Mouse (Mus musculus): ENCODE results near the gene Krt15. TPM values are rescaled to one million over a fixed set of nuclear protein-coding genes. Genes with fewer than 3 reads are reported as not detected.

The Krt15 gene
- total and polyA plus RNA-seq, 3 experiments, result 0.23 to 5.0 TPM; not detected in 1

GRCm38 (mm10) chr11:100120331-100120730 lies 15.4 kb downstream of the Krt15 start:
- DNase-seq, result no peak
- TF ChIP-seq POLR2A (IDR thresholded peaks at IDR 0.05; ENCODE audit: insufficient read depth, low read depth, low read length), result no peak
- TF ChIP-seq EP300 (IDR thresholded peaks at IDR 0.05; ENCODE audit: insufficient read depth, low read depth, low read length), result no peak
- no peak for TF ChIP-seq CTCF (IDR thresholded peaks at IDR 0.05)
- Histone ChIP-seq H3K36me3 (ENCODE audit: control insufficient read depth, insufficient read depth, low read length) (no peaks in the 10 kb centered on the region), H3K4me1 (ENCODE audit: control insufficient read depth, insufficient read depth, low read length) (no peaks in the 10 kb centered on the region), H3K27ac (no peak overlapping the region), H3K79me2 (replicated peaks; ENCODE audit: control insufficient read depth, insufficient read depth, low read length) (no peaks in the 10 kb centered on the region), H3K4me3 (no peak overlapping the region), H3K27me3 (ENCODE audit: control insufficient read depth, insufficient read depth, low read length) (no peaks in the 10 kb centered on the region), H3K9ac (ENCODE audit: low read depth, low read length) (no peak overlapping the region)
- WGBS, result 53% methylated on average over 5 of the region's 5 CpGs
- intact Hi-C loops (cut with DNase I), result no loop called here

DNA sequence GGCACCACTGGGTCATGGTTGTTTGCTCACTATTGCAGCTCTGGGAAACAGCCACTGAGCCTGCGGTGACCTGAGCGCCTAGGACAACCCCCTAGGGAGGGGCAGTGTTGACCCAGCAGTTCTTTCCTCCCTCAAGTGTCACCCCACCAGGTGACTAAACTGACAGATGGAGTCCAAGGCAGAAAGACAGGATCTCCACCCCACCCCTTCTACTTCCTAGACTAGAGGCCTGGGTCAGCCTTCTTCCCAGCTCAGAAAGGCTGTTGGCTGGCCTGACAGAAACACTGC lies 22.0 kb downstream of the Krt15 start:
- Histone ChIP-seq H3K9ac (ENCODE audit: low read depth, low read length) (no peak overlapping the region), H3K79me2 (replicated peaks; ENCODE audit: control insufficient read depth, insufficient read depth, low read length) (no peaks in the 10 kb centered on the region), H3K27ac (no peak overlapping the region), H3K36me3 (ENCODE audit: control insufficient read depth, insufficient read depth, low read length) (no peaks in the 10 kb centered on the region), H3K4me1 (ENCODE audit: control insufficient read depth, insufficient read depth, low read length) (no peaks in the 10 kb centered on the region), H3K27me3 (ENCODE audit: control insufficient read depth, insufficient read depth, low read length) (no peaks in the 10 kb centered on the region), H3K4me3 (no peak overlapping the region)
- intact Hi-C loops (cut with DNase I), result no loop called here
- 67% methylated on average over 2 of the region's 2 CpGs for WGBS
- TF ChIP-seq POLR2A (IDR thresholded peaks at IDR 0.05; ENCODE audit: insufficient read depth, low read depth, low read length), result no peak
- DNase-seq, result no peak

GRCm38 (mm10) chr11:100112935-100113741 lies 22.6 kb downstream of the Krt15 start:
- no peaks in the 10 kb centered on the region for H3K27me3 ChIP-seq (ENCODE audit: control insufficient read depth, insufficient read depth, low read length)
- no peak overlapping the region for H3K27ac ChIP-seq
- no peak overlapping the region for H3K4me3 ChIP-seq
- DNase-seq, result no peak
- no peak overlapping the region for H3K9ac ChIP-seq (ENCODE audit: low read depth, low read length)
- intact Hi-C loops (cut with DNase I), result no loop called here
- 77% methylated on average over 11 of the region's 11 CpGs for WGBS
- no peaks in the 10 kb centered on the region for H3K79me2 ChIP-seq (replicated peaks; ENCODE audit: control insufficient read depth, insufficient read depth, low read length)
- no peak for TF ChIP-seq CTCF (IDR thresholded peaks at IDR 0.05)
- no peak for TF ChIP-seq EP300 (IDR thresholded peaks at IDR 0.05; ENCODE audit: insufficient read depth, low read depth, low read length)
- TF ChIP-seq POLR2A (IDR thresholded peaks at IDR 0.05; ENCODE audit: insufficient read depth, low read depth, low read length), result no peak
- no peaks in the 10 kb centered on the region for H3K36me3 ChIP-seq (ENCODE audit: control insufficient read depth, insufficient read depth, low read length)
- no peaks in the 10 kb centered on the region for H3K4me1 ChIP-seq (ENCODE audit: control insufficient read depth, insufficient read depth, low read length)

DNA sequence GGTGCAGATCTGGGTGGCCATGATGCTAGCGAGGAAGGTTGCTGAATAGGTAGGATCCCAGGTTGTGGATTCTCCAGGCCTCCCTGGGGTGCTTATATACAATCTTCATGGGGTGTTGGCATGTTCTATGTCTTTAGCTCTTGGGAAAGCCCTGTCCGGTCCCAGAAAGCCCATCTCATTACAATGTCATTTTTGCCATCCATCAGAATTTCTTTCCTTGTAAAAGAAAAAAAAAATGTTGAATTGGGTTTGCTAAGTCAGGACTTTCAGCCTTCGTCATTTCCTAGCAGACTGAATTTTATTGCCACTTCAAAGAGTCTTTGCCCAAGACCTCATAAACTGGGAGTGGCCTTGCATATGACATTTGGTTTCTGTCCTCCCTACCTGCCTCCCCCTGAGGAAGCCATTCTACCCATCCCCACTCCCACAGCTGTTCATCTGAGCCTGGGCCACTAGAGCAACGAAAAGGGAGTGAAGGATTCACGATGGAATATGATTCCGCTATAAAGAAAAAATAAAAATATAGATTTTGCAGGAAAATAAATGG lies 30.1 kb downstream of the Krt15 start, which contains the start of gene Krt36:
Gene Krt36, minus strand, starts transcription at position 51 of the 547 bp plus-strand sequence.
- no peak within 1 kb of the TSS for H3K4me3 ChIP-seq
- TF ChIP-seq POLR2A (IDR thresholded peaks at IDR 0.05; ENCODE audit: insufficient read depth, low read depth, low read length), result no peak
- no peak for TF ChIP-seq EP300 (IDR thresholded peaks at IDR 0.05; ENCODE audit: insufficient read depth, low read depth, low read length)
- TF ChIP-seq CTCF (IDR thresholded peaks at IDR 0.05), result no peak
- intact Hi-C loops (cut with DNase I), result no loop called here
- WGBS, result 85% methylated on average over 6 of the region's 6 CpGs
- H3K36me3 ChIP-seq (ENCODE audit: control insufficient read depth, insufficient read depth, low read length), result no peaks in the 10 kb centered on the region
- DNase-seq, result no peak
- no peak within 1 kb of the TSS for H3K9ac ChIP-seq (ENCODE audit: low read depth, low read length)
- no peaks in the 10 kb centered on the region for H3K4me1 ChIP-seq (ENCODE audit: control insufficient read depth, insufficient read depth, low read length)
- no peak within 1 kb of the TSS for H3K27ac ChIP-seq
- no peaks in the 10 kb centered on the region for H3K79me2 ChIP-seq (replicated peaks; ENCODE audit: control insufficient read depth, insufficient read depth, low read length)
- no peaks in the 10 kb centered on the region for H3K27me3 ChIP-seq (ENCODE audit: control insufficient read depth, insufficient read depth, low read length)

- TF ChIP-seq EP300 (IDR thresholded peaks at IDR 0.05; ENCODE audit: insufficient read depth, low read depth, low read length) (no peak), CTCF (IDR thresholded peaks at IDR 0.05) (no peak), POLR2A (IDR thresholded peaks at IDR 0.05; ENCODE audit: insufficient read depth, low read depth, low read length) (no peak)
- WGBS, result 46% methylated on average over 15 of the region's 15 CpGs
- Histone ChIP-seq H3K27ac (no peak overlapping the region), H3K79me2 (replicated peaks; ENCODE audit: control insufficient read depth, insufficient read depth, low read length) (no peaks in the 10 kb centered on the region), H3K4me1 (ENCODE audit: control insufficient read depth, insufficient read depth, low read length) (no peaks in the 10 kb centered on the region), H3K4me3 (no peak overlapping the region), H3K27me3 (ENCODE audit: control insufficient read depth, insufficient read depth, low read length) (no peaks in the 10 kb centered on the region), H3K9ac (ENCODE audit: low read depth, low read length) (no peak overlapping the region), H3K36me3 (ENCODE audit: control insufficient read depth, insufficient read depth, low read length) (no peaks in the 10 kb centered on the region)
- no peak for DNase-seq
- intact Hi-C loops (cut with DNase I), result no loop called here
These were observed 32.9 kb downstream of the Krt15 start for GRCm38 (mm10) chr11:100102693-100103429.

DNA sequence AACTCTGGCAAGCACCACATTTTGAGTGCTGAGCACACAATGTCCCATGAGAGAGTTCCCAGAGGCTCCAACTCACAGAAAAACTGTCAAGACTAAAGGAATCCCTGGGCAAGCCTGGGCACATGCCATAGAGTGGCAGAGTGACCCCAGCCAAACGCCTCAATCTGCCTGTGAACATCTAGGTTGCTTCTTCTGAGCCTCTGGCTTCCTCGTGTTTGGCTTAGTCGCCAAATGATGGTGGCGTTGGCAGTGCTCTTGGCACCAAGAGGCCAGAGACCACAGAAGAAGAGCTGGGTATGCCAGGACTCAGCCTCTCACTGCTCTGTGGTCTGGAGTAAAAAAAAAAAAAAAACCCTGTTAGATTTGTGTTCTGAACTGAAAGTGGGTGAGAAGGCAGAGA lies 35.3 kb downstream of the Krt15 start:
- TF ChIP-seq EP300 (IDR thresholded peaks at IDR 0.05; ENCODE audit: insufficient read depth, low read depth, low read length) (no peak), POLR2A (IDR thresholded peaks at IDR 0.05; ENCODE audit: insufficient read depth, low read depth, low read length) (no peak), CTCF (IDR thresholded peaks at IDR 0.05) (no peak)

More for the DNA sequence above, 35.3 kb downstream of the Krt15 start:
- WGBS, result 73% methylated on average over 4 of the region's 4 CpGs
- Histone ChIP-seq H3K27ac (no peak overlapping the region), H3K27me3 (ENCODE audit: control insufficient read depth, insufficient read depth, low read length) (no peaks in the 10 kb centered on the region), H3K4me1 (ENCODE audit: control insufficient read depth, insufficient read depth, low read length) (no peaks in the 10 kb centered on the region), H3K36me3 (ENCODE audit: control insufficient read depth, insufficient read depth, low read length) (no peaks in the 10 kb centered on the region), H3K79me2 (replicated peaks; ENCODE audit: control insufficient read depth, insufficient read depth, low read length) (no peaks in the 10 kb centered on the region), H3K4me3 (no peak overlapping the region), H3K9ac (ENCODE audit: low read depth, low read length) (no peak overlapping the region)
- intact Hi-C loops (cut with DNase I), result no loop called here
- no peak for DNase-seq

Measured in heart, adult 2 months (tissue).